8 mouse cellular contexts compared by ENCODE assay signal in genomic region chrX:56730828-56731305, GRCm38 (mm10). TPM values are rescaled to one million over a fixed set of nuclear protein-coding genes. Genes with fewer than 3 reads are reported as not detected.
DNase-seq lines count a peak whose midpoint lies in the region; ATAC-seq lines count a peak whose summit lies in the region.

No protein-coding gene starts in this region.

- peak; percentile 65 for ATAC-seq in frontal cortex, adult (ENCODE audit: low TSS enrichment)
- peak; percentile 44 for ATAC-seq in limb, embryonic 11.5 days (ENCODE audit: insufficient number of reproducible peaks, low FRiP score, low TSS enrichment, low read depth)
- ATAC-seq in stomach, embryonic 14.5 days (ENCODE audit: insufficient number of reproducible peaks, insufficient read depth, low FRiP score, low read depth), result 0 out of 2 replicates have a peak, but pooled peaks have one; percentile 4
- ATAC-seq in inflammation-experienced regulatory T-cells, adult 6 months, result no peak

- H3K9me3 ChIP-seq in limb, embryonic 11.5 days (ENCODE audit: control insufficient read depth, low read length), result no peaks in the 10 kb centered on the region
- no peaks in the 10 kb centered on the region for H3K9me3 ChIP-seq in stomach, embryonic 14.5 days (ENCODE audit: control insufficient read depth, low read depth, low read length)

- H3K4me1 ChIP-seq in limb, embryonic 11.5 days (ENCODE audit: control insufficient read depth, insufficient read depth, low read length), result no peaks in the 10 kb centered on the region
- no peaks in the 10 kb centered on the region for H3K4me1 ChIP-seq in stomach, embryonic 14.5 days (ENCODE audit: control insufficient read depth, insufficient read depth, low read length)

- peak overlapping the region; percentile 48 for H3K4me2 ChIP-seq in limb, embryonic 11.5 days (ENCODE audit: low read depth, severe bottlenecking)
- H3K4me2 ChIP-seq in stomach, embryonic 14.5 days (replicated peaks; ENCODE audit: low read depth, low read length), result peak overlapping the region; percentile 43

- no peak overlapping the region for H3K27ac ChIP-seq in limb, embryonic 11.5 days (replicated peaks; ENCODE audit: low read depth, low read length)
- H3K27ac ChIP-seq in stomach, embryonic 14.5 days (ENCODE audit: low read length), result no peak overlapping the region; the same call in 1 of the 2 replicates

- no peaks in the 10 kb centered on the region for H3K36me3 ChIP-seq in limb, embryonic 11.5 days (ENCODE audit: control insufficient read depth, insufficient read depth, low read length)
- no peaks in the 10 kb centered on the region for H3K36me3 ChIP-seq in stomach, embryonic 14.5 days (ENCODE audit: control insufficient read depth, insufficient read depth, low read length)

- no peaks in the 10 kb centered on the region for H3K27me3 ChIP-seq in limb, embryonic 11.5 days (ENCODE audit: control insufficient read depth, insufficient read depth, low read length)
- H3K27me3 ChIP-seq in stomach, embryonic 14.5 days (ENCODE audit: control insufficient read depth, insufficient read depth, low read length), result no peaks in the 10 kb centered on the region

- 15% methylated on average over 10 of the region's 10 CpGs for WGBS in limb, embryonic 11.5 days
- 26% methylated on average over 10 of the region's 10 CpGs for WGBS in stomach, embryonic 14.5 days

- H3K4me3 ChIP-seq in limb, embryonic 11.5 days (ENCODE audit: low read depth, low read length), result peak overlapping the region; percentile 47
- H3K4me3 ChIP-seq in stomach, embryonic 14.5 days (ENCODE audit: low read depth, low read length), result peak overlapping the region; percentile 43

- H3K9ac ChIP-seq in limb, embryonic 11.5 days (ENCODE audit: low read length), result peak overlapping the region; percentile 65
- H3K9ac ChIP-seq in stomach, embryonic 14.5 days (replicated peaks; ENCODE audit: low read depth, low read length), result peak overlapping the region; percentile 30; the same call in 1 of the 2 replicates

- no peak for DNase-seq in frontal cortex, postnatal 14 days (ENCODE audit: low spot score in 2 of 2)
- peak; percentile 5 for DNase-seq in right cerebral cortex, adult 18-20 months
- DNase-seq in right cerebral cortex, postnatal 14 days, result no peak
- DNase-seq in limb, embryonic 11.5 days (ENCODE audit: low spot score), result no peak
- DNase-seq in gastrocnemius, adult 18-20 months (ENCODE audit: low spot score), result no peak

RNA-seq across cellular contexts. Expression of gene Fhl1, which starts 0.7 kb away (rescaled TPM):
- 52.0 and 53.4 TPM in 2 replicates for polyA plus RNA-seq in limb, embryonic 11.5 days (2014; fragmentation: Nextera tagmentation; extraction: Ambion mirVana)
- 63.2 and 68.9 TPM in 2 replicates for polyA plus RNA-seq in stomach, embryonic 14.5 days (2014; fragmentation: Nextera tagmentation; extraction: Ambion mirVana)
- not detected for polyA plus RNA-seq in inflammation-experienced regulatory T-cells, adult 6 months (2017; shearing (Covaris generic))
- 1,000 to 10,000 TPM; 1,822 to 2,163 TPM for total RNA-seq in gastrocnemius, adult 18-20 months (2021)

Comparison
In these comparisons a context has a peak if more than half of its experiments do, and no peak if none do; other contexts are left out.
1. RNA of gene Fhl1, which starts 0.7 kb away (polyA plus RNA-seq): 63.2 to 68.9 TPM in stomach, embryonic 14.5 days and 52.0 to 53.4 TPM in limb, embryonic 11.5 days; not detected in inflammation-experienced regulatory T-cells, adult 6 months; every median in the first group is over 10 times any median in the second.